Mouse (Mus musculus) layer of hippocampus, adult 8-10 months (tissue): ENCODE data around the gene Psmc6. TPM values are rescaled to one million over a fixed set of nuclear protein-coding genes. Genes with fewer than 3 reads are reported as not detected.

ENCODE experiments used
- DNase-seq, 2 experiments: peaks; one replicate each; pipeline ENCODE4 v3.0.0; 2022; ENCODE audit warnings: low spot score in 2 of 2
- total RNA-seq, 4 experiments: library from RNA; stranded (reverse); gene quantifications; 2 replicates each; pipeline ENCODE4 v1.2.4; 2022

Psmc6 gene
- total RNA-seq: 100 to 1,000 TPM in 2 of 4 experiments, 10 to 100 TPM in 2; 89.8 to 117 (median 99.8) TPM

- peak; percentile 85 to 90 for DNase-seq
These were observed at the start of gene Psmc6 for GRCm38 (mm10) chr14:45329589-45330181. TSS of gene Psmc6 (plus strand) at chr14:45329788.

GRCm38 (mm10) chr14:45282066-45282465 lies 47.5 kb upstream of the Psmc6 start:
- no peak for DNase-seq

GRCm38 (mm10) chr14:45291608-45292007 lies 38.0 kb upstream of the Psmc6 start:
- DNase-seq: no peak

DNA sequence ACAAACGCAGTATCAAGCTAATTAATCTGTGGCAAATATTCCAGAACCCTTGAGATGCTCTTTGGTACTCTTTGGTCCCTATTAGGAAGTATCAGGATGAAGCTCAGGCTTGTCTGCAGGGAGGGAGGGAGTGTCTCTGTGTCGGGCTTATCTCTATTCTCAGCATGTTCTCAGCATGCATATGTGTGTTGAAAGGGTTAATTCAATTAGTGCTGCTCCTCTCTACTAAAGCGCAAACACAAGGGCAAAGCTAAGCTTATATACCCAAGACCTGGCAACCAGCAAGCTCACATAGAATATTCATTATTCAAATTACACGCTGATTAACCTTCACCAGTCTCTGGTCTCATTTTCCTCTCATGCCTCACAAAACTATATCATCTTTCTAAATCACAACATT lies 25.6 kb upstream of the Psmc6 start:
- no peak for DNase-seq

DNA sequence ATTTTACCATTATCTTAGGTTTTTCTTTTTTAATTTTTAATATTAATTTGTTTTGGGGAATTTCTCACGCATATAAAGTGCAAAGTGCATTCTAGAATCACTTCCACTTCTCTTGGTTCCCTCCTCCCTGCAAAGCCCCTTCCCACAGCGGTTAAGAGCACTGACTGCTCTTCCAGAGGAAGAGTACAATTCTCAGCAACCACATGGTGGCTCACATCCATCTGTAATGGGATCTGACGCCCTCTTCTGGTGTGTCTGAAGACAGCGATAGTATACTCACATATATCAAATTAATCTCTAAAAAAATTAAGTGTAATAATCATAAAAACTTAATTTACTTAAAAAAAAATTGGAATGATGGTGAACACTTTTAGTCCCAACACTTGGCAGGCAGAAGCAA lies 25.2 kb upstream of the Psmc6 start:
- no peak for DNase-seq

- no peak for DNase-seq
These were observed 23.7 kb upstream of the Psmc6 start for GRCm38 (mm10) chr14:45305852-45306251.

DNA sequence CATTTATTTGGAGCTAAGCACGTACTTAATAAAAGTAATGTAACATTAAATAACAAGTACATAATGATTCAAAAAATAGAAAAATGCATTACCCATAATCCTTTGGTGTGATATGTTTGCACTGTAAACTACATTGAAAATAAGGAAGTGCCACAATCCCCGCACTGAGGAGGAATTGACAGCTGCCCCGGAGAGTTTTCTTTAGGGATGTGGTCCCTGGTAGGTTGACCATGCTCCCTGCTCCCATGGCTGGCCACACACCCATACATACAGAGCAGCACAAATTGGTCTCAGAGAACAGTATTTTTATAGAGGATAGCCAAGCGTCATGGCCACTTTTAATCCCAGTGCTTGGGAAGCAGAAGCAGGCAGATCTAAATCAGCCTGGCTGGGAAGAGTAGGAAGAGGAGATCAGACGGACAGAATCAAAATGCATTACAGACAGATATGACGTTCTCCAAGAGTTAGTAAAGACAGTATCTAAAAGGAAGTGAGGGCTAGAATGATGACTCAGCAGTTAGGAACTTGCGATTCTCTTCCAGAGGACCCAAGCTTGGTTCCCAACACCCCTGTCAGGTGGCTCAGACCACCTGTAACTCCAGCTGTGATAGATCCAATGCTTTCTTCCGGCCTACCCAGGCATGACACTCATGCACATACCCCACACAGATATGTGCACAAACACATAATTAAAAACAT lies 21.8 kb upstream of the Psmc6 start:
- DNase-seq: no peak

GRCm38 (mm10) chr14:45309646-45310045 lies 19.9 kb upstream of the Psmc6 start:
- no peak for DNase-seq

DNA sequence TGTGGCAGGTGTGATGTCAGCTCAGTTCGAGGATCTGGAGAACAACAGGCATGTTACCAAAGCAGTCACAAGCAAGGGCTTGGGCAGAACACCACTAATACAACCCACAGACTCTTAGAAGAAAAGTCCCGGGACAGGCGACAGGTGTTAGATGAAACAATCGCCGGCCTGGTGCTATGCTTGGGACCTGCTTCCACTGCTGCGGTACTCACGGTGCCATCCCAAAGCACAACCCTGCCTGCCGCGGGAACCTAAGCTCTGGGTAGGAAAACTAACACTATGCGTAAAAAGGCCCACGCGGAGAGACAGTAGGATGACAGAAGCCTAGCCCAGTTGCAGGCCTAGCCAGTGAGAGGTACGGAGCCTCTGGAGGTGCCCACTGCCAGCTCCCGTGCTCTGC lies 19.5 kb upstream of the Psmc6 start:
- DNase-seq: no peak

DNA sequence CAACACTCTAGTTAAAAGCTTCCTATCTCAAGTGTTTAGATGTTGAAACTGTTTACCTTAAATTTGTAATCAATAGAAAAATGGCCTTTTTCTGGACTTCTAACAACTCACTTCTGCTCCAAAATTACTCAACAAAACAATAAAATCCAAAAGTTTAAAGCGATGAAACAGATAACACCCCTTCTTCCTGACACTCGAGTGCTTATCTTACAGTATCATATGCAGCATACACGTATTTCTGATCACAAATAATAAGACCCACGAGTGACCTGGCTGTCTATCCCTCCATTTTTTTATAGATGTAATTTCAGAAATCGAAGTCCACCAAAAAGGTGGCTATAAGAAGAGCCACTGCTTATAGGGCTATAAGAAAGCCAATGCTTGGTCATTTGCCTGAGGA lies 12.7 kb upstream of the Psmc6 start:
- no peak for DNase-seq

- no peak for DNase-seq
These were observed 11.6 kb upstream of the Psmc6 start for GRCm38 (mm10) chr14:45317921-45318411.

DNA sequence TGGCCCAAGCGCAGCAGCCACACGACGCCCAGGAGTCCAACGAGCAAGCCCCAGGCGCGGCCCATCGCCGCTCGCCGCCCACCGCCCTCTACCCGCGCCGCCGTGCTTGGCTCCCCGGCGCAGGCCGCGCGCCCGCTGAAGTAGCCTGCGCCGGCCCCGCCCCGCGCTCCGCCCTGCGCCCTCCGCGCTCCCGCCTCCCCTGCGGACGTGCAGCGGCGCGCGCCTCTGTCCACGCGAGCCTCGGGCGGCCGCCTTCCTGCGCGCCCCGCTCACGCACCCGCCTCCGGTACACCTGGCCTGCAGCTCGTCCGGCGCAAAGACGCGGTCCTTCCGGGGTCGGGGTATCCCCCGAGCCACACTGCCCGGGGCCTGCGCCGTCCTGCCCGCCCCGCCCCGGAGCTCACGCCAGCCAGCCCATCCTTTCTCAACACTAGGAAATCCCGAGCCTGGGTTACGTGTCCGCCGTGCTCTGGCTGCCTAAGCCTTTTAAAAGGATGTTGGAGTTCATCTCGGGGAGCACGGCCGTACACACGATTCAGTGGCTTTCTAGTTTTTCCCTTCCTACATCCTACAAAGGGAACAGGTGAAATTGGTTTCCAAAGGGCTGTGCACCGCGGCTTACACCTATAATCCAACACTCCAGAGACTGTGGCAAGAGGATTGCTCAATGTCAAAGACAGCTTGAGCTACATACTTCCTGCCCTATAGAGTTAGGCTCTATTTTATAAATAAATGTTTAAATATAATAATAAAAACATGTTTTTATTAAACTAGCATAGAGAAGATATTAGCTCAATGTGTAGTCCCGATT lies 11.0 kb upstream of the Psmc6 start, which contains the start of gene Ero1l:
Gene Ero1l, minus strand, starts transcription at position 346 of the 811 bp plus-strand sequence.
- DNase-seq: peak; percentile 59 to 80

- DNase-seq: no peak
These were observed 10.4 kb upstream of the Psmc6 start for GRCm38 (mm10) chr14:45319237-45319610.

DNA sequence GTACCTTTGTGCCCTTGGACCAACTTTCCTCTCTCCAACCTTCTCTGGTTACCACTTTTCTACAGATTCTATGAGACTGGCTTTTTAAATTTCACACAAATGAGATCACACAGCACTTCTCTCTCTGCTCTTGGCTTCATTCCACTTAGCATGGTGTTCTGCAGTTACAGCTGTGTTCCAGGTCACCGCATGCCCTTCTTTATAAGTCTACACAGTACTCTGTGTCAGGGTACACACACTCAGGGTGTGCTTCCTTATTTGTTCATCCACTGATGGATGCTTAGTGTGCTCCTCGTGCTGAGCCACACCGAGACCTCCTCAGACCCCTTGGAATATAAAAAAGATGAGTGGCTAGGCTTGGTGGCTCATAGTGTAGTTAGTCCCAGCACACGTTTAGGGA lies 9.5 kb upstream of the Psmc6 start:
- DNase-seq: no peak

GRCm38 (mm10) chr14:45321067-45321466 lies 8.5 kb upstream of the Psmc6 start:
- DNase-seq: no peak

GRCm38 (mm10) chr14:45321622-45322021 lies 8.0 kb upstream of the Psmc6 start:
- DNase-seq: no peak

DNA sequence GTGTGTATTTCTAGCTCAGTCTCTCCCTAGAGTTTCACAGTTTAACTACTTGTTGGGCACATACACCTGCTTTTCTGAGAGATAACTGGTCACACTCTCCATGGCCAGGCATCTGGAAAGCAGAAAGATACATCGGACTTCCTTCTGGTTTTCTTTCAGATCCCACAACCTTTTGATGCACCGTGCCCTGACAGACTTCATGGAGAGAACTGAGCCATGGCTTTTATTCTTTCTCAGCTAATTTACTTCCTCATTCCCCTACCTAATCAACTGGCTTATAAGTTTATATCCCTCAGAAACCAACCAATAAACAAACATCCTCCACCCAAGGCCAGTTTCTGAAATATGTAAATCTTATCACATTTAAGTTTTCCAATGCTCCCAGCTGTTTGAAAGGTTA lies 7.1 kb upstream of the Psmc6 start:
- no peak for DNase-seq

DNA sequence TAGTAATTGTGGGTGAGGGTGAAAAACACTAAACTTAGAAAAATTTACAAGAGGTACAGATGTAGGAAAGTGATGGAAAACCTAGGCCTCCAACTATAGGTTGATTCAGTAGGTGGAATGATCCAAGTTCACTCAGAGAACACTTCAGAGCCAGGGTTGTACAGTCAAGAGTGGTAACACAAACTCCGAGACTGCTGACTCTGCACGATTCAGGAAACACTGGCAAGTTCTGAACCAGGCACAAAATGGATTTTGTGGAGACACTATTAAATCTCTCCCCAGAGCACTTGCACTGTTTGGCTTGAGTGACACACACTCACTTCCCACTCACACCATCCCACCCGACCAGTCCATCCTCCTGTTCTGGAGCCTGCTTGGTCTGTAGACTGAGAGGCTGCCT lies 6.3 kb upstream of the Psmc6 start:
- DNase-seq: no peak

GRCm38 (mm10) chr14:45325471-45325870 lies 4.1 kb upstream of the Psmc6 start:
- DNase-seq: peak in 1 of 2 experiments; percentile 19

DNA sequence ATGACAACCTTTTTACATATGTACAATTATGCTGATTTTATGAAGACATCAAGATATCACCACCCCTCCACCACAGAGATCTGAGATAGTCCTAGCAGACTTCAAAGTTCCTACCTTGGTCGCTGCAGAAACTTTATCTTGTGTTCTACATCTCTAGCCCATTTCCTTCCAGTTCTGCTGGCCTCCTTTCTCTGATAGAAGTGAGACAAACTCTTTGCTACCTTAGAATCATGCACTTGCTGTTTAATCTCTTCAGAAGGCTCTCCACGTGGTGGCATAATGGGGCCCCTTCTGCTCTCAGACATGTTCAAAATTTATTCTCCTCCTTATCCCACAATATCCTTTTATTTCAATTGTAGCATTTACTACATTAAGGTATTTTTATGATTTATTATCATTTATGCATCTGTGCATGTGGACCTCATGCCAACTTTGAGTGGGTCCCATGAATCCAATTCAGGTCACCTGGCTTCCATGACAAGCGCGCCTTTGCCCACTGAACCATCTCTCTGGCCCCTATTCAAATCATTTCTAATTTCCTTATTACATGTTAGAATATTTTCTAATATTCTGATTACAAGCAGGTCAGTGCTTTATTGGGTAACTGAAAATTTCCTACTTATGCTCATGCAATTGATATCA lies 1.4 kb upstream of the Psmc6 start:
- no peak for DNase-seq

DNA sequence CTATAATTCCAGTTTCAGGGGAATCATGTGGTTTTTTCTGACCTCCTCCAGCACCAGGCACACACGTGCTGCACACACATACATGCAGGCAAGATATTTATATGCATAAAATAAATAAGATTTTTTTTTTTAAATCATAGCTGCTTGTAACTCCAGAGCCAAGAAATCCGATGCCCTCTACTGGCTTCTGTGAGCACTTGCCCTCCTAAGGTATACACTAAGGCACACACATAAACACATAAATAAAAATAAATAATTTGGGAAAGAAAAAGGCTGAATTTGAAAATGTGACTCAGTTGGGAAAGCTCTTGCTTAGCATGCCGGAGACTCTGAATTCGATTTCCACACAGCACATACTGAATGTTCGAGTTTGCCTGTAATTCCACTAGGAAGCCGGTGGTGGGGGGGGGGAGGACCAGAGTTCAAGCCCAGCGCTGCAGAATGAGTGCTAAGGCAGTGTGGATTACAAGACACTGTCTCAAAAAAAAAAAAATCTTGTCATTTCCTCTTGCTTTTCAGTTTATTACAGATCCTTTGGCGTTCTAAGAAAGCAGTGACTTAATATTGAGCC lies 485 bp upstream of the Psmc6 start:
- DNase-seq: no peak
